Mouse (Mus musculus) CH12.LX (cell line): ENCODE results near the gene Akap9. TPM values are rescaled to one million over a fixed set of nuclear protein-coding genes. Genes with fewer than 3 reads are reported as not detected.

Experiments used
- DNase-seq: peaks from one replicate; pipeline ENCODE4 v3.0.0-alpha.2; 2013; ENCODE audit errors: extremely low read depth
- H3K27ac ChIP-seq: 2 replicates; pipeline ENCODE4 v1.5.1; 2012; ENCODE audit warnings: low read depth, mild to moderate bottlenecking, control low read depth, moderate library complexity; ENCODE audit not compliant: insufficient read depth
- H3K27me3 ChIP-seq: replicated peaks from 2 replicates; pipeline ENCODE3; 2012; ENCODE audit warnings: inconsistent platforms
- H3K36me3 ChIP-seq, 2 experiments: replicated peaks in 1 of 2; 2 replicates each; pipeline versions ENCODE3 to v1.6.1; 2012; ENCODE audit warnings: inconsistent platforms in 1 of 2, low read length in 1 of 2, mild to moderate bottlenecking in 1 of 2, mixed read lengths in 1 of 2, moderate library complexity in 1 of 2; ENCODE audit not compliant: control insufficient read depth in 1 of 2, insufficient read depth in 1 of 2
- H3K4me1 ChIP-seq, 2 experiments: 2 replicates each; pipeline ENCODE4 v1.6.1; 2012; ENCODE audit warnings: inconsistent platforms in 1 of 2, moderate library complexity in 1 of 2; ENCODE audit not compliant: insufficient read depth in 2 of 2, control insufficient read depth in 1 of 2
- H3K4me2 ChIP-seq: 2 replicates; pipeline ENCODE4 v1.6.1; 2012; ENCODE audit warnings: low read depth, mild to moderate bottlenecking, control low read depth; ENCODE audit not compliant: poor library complexity, insufficient read depth, severe bottlenecking
- H3K4me3 ChIP-seq, 3 experiments: fragments of 150-350 bp in 1 of 3; sonication (generic) in 1 of 3; replicated peaks in 1 of 3; 2 replicates each; pipeline versions ENCODE3 to v1.5.1; 2011 to 2012; ENCODE audit warnings: low read depth in 2 of 3, low read length in 2 of 3, mild to moderate bottlenecking in 2 of 3, moderate library complexity in 2 of 3, control low read depth in 1 of 3, improper control_type of control experiment in 1 of 3, inconsistent platforms in 1 of 3, mixed read lengths in 1 of 3; ENCODE audit not compliant: poor library complexity in 1 of 3
- H3K79me2 ChIP-seq: replicated peaks from 2 replicates; pipeline ENCODE4 v1.6.1; 2012; ENCODE audit warnings: mild to moderate bottlenecking, moderate library complexity; ENCODE audit not compliant: control insufficient read depth, poor library complexity, insufficient read depth, severe bottlenecking; ENCODE audit errors: extremely low read depth
- H3K9ac ChIP-seq: 2 replicates; pipeline ENCODE4 v1.6.1; 2012; ENCODE audit warnings: low read depth, mild to moderate bottlenecking, control low read depth, moderate library complexity; ENCODE audit not compliant: insufficient read depth
- H3K9me3 ChIP-seq: replicated peaks from 2 replicates; pipeline ENCODE3; 2012; ENCODE audit warnings: low read length, inconsistent platforms, mixed read lengths
- BHLHE40 ChIP-seq: IDR thresholded peaks from 2 replicates; pipeline ENCODE4 v1.6.1; 2011; ENCODE audit warnings: mild to moderate bottlenecking, low read depth, low read length, improper control_type of control experiment
- CHD1 ChIP-seq: IDR thresholded peaks from 2 replicates; pipeline ENCODE4 v1.6.1; 2012; ENCODE audit warnings: low read depth, low read length, improper control_type of control experiment, inconsistent platforms
- CHD2 ChIP-seq: IDR thresholded peaks from 2 replicates; pipeline ENCODE4 v1.6.1; 2011; ENCODE audit warnings: low read length, improper control_type of control experiment
- CTCF ChIP-seq, 2 experiments: IDR thresholded peaks in 1 of 2; conservative IDR thresholded peaks in 1 of 2; 2 replicates each; pipeline ENCODE4 v1.5.1; 2011 to 2012; ENCODE audit warnings: low read depth in 2 of 2, low read length in 2 of 2, improper control_type of control experiment in 1 of 2, inconsistent platforms in 1 of 2, mild to moderate bottlenecking in 1 of 2, moderate library complexity in 1 of 2
- E2F4 ChIP-seq: IDR thresholded peaks from 2 replicates; pipeline ENCODE4 v1.6.1; 2011; ENCODE audit warnings: low read depth, low read length, improper control_type of control experiment; ENCODE audit not compliant: insufficient replicate concordance
- EP300 ChIP-seq: IDR thresholded peaks from 2 replicates; pipeline ENCODE4 v1.6.1; 2011; ENCODE audit warnings: low read length, improper control_type of control experiment
- ETS1 ChIP-seq: conservative IDR thresholded peaks from 2 replicates; pipeline ENCODE4 v1.6.1; 2012; ENCODE audit warnings: low read depth, mild to moderate bottlenecking, inconsistent platforms, low read length, improper control_type of control experiment, moderate library complexity
- GABPA ChIP-seq: IDR thresholded peaks from 2 replicates; pipeline ENCODE4 v1.6.1; 2012; ENCODE audit warnings: low read depth, low read length, improper control_type of control experiment, inconsistent platforms; ENCODE audit not compliant: insufficient replicate concordance
- HCFC1 ChIP-seq: IDR thresholded peaks from 2 replicates; pipeline ENCODE4 v1.6.1; 2012; ENCODE audit warnings: low read depth, mild to moderate bottlenecking, inconsistent platforms, low read length, improper control_type of control experiment
- IRF4 ChIP-seq: IDR thresholded peaks from 2 replicates; pipeline ENCODE4 v1.6.1; 2014; ENCODE audit warnings: low read depth, mild to moderate bottlenecking, inconsistent platforms, low read length, improper control_type of control experiment
- KAT2A ChIP-seq: IDR thresholded peaks from 2 replicates; pipeline ENCODE4 v1.6.1; 2012; ENCODE audit warnings: low read length, improper control_type of control experiment, inconsistent platforms; ENCODE audit not compliant: insufficient replicate concordance
- MAFK ChIP-seq: IDR thresholded peaks from 2 replicates; pipeline ENCODE4 v1.6.1; 2011; ENCODE audit warnings: low read length, improper control_type of control experiment; ENCODE audit not compliant: insufficient replicate concordance
- MAZ ChIP-seq: IDR thresholded peaks from 2 replicates; pipeline ENCODE4 v1.6.1; 2012; ENCODE audit warnings: low read depth, mild to moderate bottlenecking, inconsistent platforms, low read length, improper control_type of control experiment, moderate library complexity
- NELFE ChIP-seq: IDR thresholded peaks from 2 replicates; pipeline ENCODE4 v1.6.1; 2011; ENCODE audit warnings: low read depth, low read length, improper control_type of control experiment
- PAX5 ChIP-seq: IDR thresholded peaks from 2 replicates; pipeline ENCODE4 v1.6.1; 2012; ENCODE audit warnings: low read length, inconsistent platforms, mixed read lengths
- POLR2A ChIP-seq: IDR thresholded peaks from 2 replicates; pipeline ENCODE4 v1.6.1; 2011; ENCODE audit warnings: low read depth, mild to moderate bottlenecking, improper control_type of control experiment, low read length
- POLR2AphosphoS2 ChIP-seq: IDR thresholded peaks from 2 replicates; pipeline ENCODE4 v1.6.1; 2011; ENCODE audit warnings: low read depth, low read length, improper control_type of control experiment
- RAD21 ChIP-seq: IDR thresholded peaks from 2 replicates; pipeline ENCODE4 v1.6.1; 2011; ENCODE audit warnings: low read depth, mild to moderate bottlenecking, low read length, improper control_type of control experiment, moderate library complexity
- SMC3 ChIP-seq: IDR thresholded peaks from 2 replicates; pipeline ENCODE4 v1.6.1; 2011; ENCODE audit warnings: low read depth, low read length, improper control_type of control experiment
- TBP ChIP-seq: conservative IDR thresholded peaks from 2 replicates; pipeline ENCODE4 v1.6.1; 2011; ENCODE audit warnings: low read depth, low read length, improper control_type of control experiment
- TCF12 ChIP-seq: IDR thresholded peaks from 2 replicates; pipeline ENCODE4 v1.6.1; 2014; ENCODE audit warnings: low read depth, mild to moderate bottlenecking, inconsistent platforms, low read length, improper control_type of control experiment
- USF2 ChIP-seq: conservative IDR thresholded peaks from 2 replicates; pipeline ENCODE4 v1.6.1; 2011; ENCODE audit warnings: low read depth, low read length, improper control_type of control experiment
- ZC3H11A ChIP-seq: IDR thresholded peaks from 2 replicates; pipeline ENCODE4 v1.6.1; 2012; ENCODE audit warnings: low read depth, mild to moderate bottlenecking, inconsistent platforms, low read length, improper control_type of control experiment
- dilution Hi-C: fragments of 300-500 bp; cut with MboI; formaldehyde crosslinking; loops from 2 replicates; pipeline ENCODE4 v1.14.3; 2020; ENCODE audit warnings: low sequenced_read_pairs; ENCODE audit not compliant: extremely low pct_unique_long_range_greater_than_20kb, extremely low pct_ligation_motif_present
- in situ Hi-C: fragments of 300-500 bp; cut with MboI; formaldehyde crosslinking; loops from 3 replicates; pipeline ENCODE4 v1.14.3; 2019; ENCODE audit warnings: low sequenced_read_pairs, low pct_ligation_motif_present, low pct_unique_long_range_greater_than_20kb, mixed read lengths
- polyA plus RNA-seq: library from polyadenylated mRNA; unstranded; fragments of >175 nt; gene quantifications from 2 replicates; pipeline ENCODE4 v1.2.1, GENCODE M21; 2012; ENCODE audit warnings: low read depth; ENCODE audit not compliant: insufficient read length
- total RNA-seq, 2 experiments: library from RNA; depleted of rRNA; stranded (reverse); fragments of 300-350 nt in 1 of 2; fragments of >200 nt in 1 of 2; gene quantifications; 2 replicates each; pipeline ENCODE4 v1.2.3; 2012 to 2014

Akap9 gene
- total and polyA plus RNA-seq, 3 experiments = 10.3 to 15.6 (median 12.8) TPM

- Histone ChIP-seq H3K27me3 (no peaks in the 10 kb centered on the region), H3K4me2 (no peak overlapping the region), H3K36me3 (peaks cover 0 to 20% of the 10 kb centered on the region in 2 experiments), H3K4me3 (no peak overlapping the region), H3K27ac (no peak overlapping the region), H3K4me1 (peaks cover 0 to 16% of the 10 kb centered on the region in 2 experiments; a peak in 2 of 4 replicates), H3K9me3 (no peaks in the 10 kb centered on the region), H3K9ac (no peak overlapping the region), H3K79me2 (no peaks in the 10 kb centered on the region)
- peak; percentile 46 for DNase-seq
- in situ Hi-C loops = no loop called here
- dilution Hi-C loops = no loop called here
- TF ChIP-seq E2F4 (no peak), MAZ (no peak), ZC3H11A (no peak), KAT2A (no peak), SMC3 (no peak), GABPA (no peak), TBP (no peak; the same call in 1 of the 2 replicates), RAD21 (no peak)
Measured at GRCm38 (mm10) chr5:3990499-3990898, 62.6 kb downstream of the Akap9 start.

- in situ Hi-C loops (no loop called here), dilution Hi-C loops (no loop called here)
- Histone ChIP-seq H3K9ac (no peak overlapping the region), H3K79me2 (no peaks in the 10 kb centered on the region), H3K36me3 (peaks cover 9 to 32% of the 10 kb centered on the region in 2 experiments), H3K4me2 (no peak overlapping the region), H3K9me3 (no peaks in the 10 kb centered on the region), H3K27me3 (no peaks in the 10 kb centered on the region), H3K27ac (no peak overlapping the region), H3K4me3 (no peak overlapping the region), H3K4me1 (no peaks in the 10 kb centered on the region)
- DNase-seq = no peak
- TF ChIP-seq CHD2 (no peak), ETS1 (no peak), USF2 (no peak), BHLHE40 (no peak), CTCF (conservative IDR thresholded peaks at IDR 0.05 in 1 of 2, IDR thresholded peaks at IDR 0.05 in 1 of 2; ENCODE audit: low read depth in 2 of 2, low read length in 2 of 2) (no peak), HCFC1 (no peak), NELFE (no peak), EP300 (no peak), POLR2AphosphoS2 (no peak), PAX5 (no peak), ZC3H11A (no peak), MAFK (no peak), GABPA (no peak), POLR2A (no peak), RAD21 (no peak), IRF4 (no peak), TCF12 (no peak), CHD1 (no peak)
Measured at GRCm38 (mm10) chr5:4004531-4005469, 76.9 kb downstream of the Akap9 start.
